Mouse (Mus musculus) mouse trophoblast stem cell (cell line): Measurements from ENCODE around the gene Tnfrsf21.

Experiments
- in situ Hi-C, 2 experiments: fragments of 300-500 bp; cut with MseI, MboI; formaldehyde crosslinking; loops; 2 replicates in 1 of 2; 3 replicates in 1 of 2; pipeline ENCODE4 v1.15.1; 2025

Tnfrsf21 gene

GRCm38 (mm10) chr17:43075937-43076336 lies 59.6 kb downstream of the Tnfrsf21 start:
- in situ Hi-C loops = no loop called here

GRCm38 (mm10) chr17:43076801-43077493 lies 60.6 kb downstream of the Tnfrsf21 start:
- in situ Hi-C loops = no loop called here

GRCm38 (mm10) chr17:43077540-43077939 lies 61.2 kb downstream of the Tnfrsf21 start:
- in situ Hi-C loops = no loop called here

GRCm38 (mm10) chr17:43081225-43081624 lies 64.9 kb downstream of the Tnfrsf21 start:
- in situ Hi-C loops = no loop called here

- in situ Hi-C loops = no loop called here
These were observed 73.1 kb downstream of the Tnfrsf21 start for GRCm38 (mm10) chr17:43089496-43089895.

- in situ Hi-C loops = no loop called here
These were observed 74.8 kb downstream of the Tnfrsf21 start for GRCm38 (mm10) chr17:43090948-43091724.

- in situ Hi-C loops = no loop called here
These were observed 76.1 kb downstream of the Tnfrsf21 start for GRCm38 (mm10) chr17:43092280-43092995.

- in situ Hi-C loops = no loop called here
These were observed 77.9 kb downstream of the Tnfrsf21 start for GRCm38 (mm10) chr17:43094285-43094684.

- in situ Hi-C loops = no loop called here
These were observed 80.8 kb downstream of the Tnfrsf21 start for GRCm38 (mm10) chr17:43097101-43097688.

- in situ Hi-C loops = no loop called here
These were observed 89.8 kb downstream of the Tnfrsf21 start for GRCm38 (mm10) chr17:43106108-43106507.

GRCm38 (mm10) chr17:43107338-43107737 lies 91.0 kb downstream of the Tnfrsf21 start:
- in situ Hi-C loops = no loop called here

GRCm38 (mm10) chr17:43109501-43109900 lies 93.1 kb downstream of the Tnfrsf21 start:
- in situ Hi-C loops = no loop called here

- in situ Hi-C loops = no loop called here
These were observed 94.0 kb downstream of the Tnfrsf21 start for GRCm38 (mm10) chr17:43110168-43110885.

GRCm38 (mm10) chr17:43113391-43113984 lies 97.1 kb downstream of the Tnfrsf21 start:
- in situ Hi-C loops = no loop called here

- in situ Hi-C loops = no loop called here
These were observed 97.8 kb downstream of the Tnfrsf21 start for GRCm38 (mm10) chr17:43114086-43114581.

GRCm38 (mm10) chr17:43114926-43115325 lies 98.6 kb downstream of the Tnfrsf21 start:
- in situ Hi-C loops = no loop called here

- in situ Hi-C loops = no loop called here
These were observed 100.4 kb downstream of the Tnfrsf21 start for GRCm38 (mm10) chr17:43116748-43117147.

- in situ Hi-C loops = no loop called here
These were observed 103.1 kb downstream of the Tnfrsf21 start for GRCm38 (mm10) chr17:43119446-43119845.

GRCm38 (mm10) chr17:43121096-43121495 lies 104.7 kb downstream of the Tnfrsf21 start:
- in situ Hi-C loops = no loop called here

- in situ Hi-C loops = no loop called here
These were observed 112.0 kb downstream of the Tnfrsf21 start for GRCm38 (mm10) chr17:43128305-43128704.
